Mouse (Mus musculus): ENCODE results near the gene Mettl7b. TPM values are rescaled to one million over a fixed set of nuclear protein-coding genes. Genes with fewer than 3 reads are reported as not detected.
"Not testable (repeated sequence)": the region's sequence is repeated elsewhere in the genome, so short reads cannot be mapped to it uniquely, and the experiment has no call there.

Mettl7b gene
- polyA plus RNA-seq, 1 experiment from 2014 or later, result not detected

- not testable (repeated sequence) for ATAC-seq (replicated peaks; ENCODE audit: insufficient number of reproducible peaks, low FRiP score, low TSS enrichment); H3K27ac ChIP-seq (ENCODE audit: low read depth, low read length); H3K27me3 ChIP-seq (ENCODE audit: control insufficient read depth, insufficient read depth, low read length); H3K9ac ChIP-seq (ENCODE audit: low read depth, low read length); H3K36me3 ChIP-seq (ENCODE audit: control insufficient read depth, insufficient read depth, low read length); H3K9me3 ChIP-seq (replicated peaks; ENCODE audit: control insufficient read depth, low read length); H3K4me1 ChIP-seq (ENCODE audit: control insufficient read depth, insufficient read depth, low read length); H3K4me3 ChIP-seq (ENCODE audit: low read depth, low read length); H3K4me2 ChIP-seq
- WGBS (ENCODE audit: insufficient replicate concordance), result 41% methylated on average over 1 of the region's 1 CpGs
Observed at GRCm38 (mm10) chr10:128989131-128989530, 28.3 kb upstream of the Mettl7b start, which contains the start of gene Olfr9. Olfr9 (plus strand) TSS chr10:128989431.

- no peak overlapping the region for H3K4me2 ChIP-seq
- no peak; the same call in 1 of the 2 replicates for ATAC-seq (replicated peaks; ENCODE audit: insufficient number of reproducible peaks, low FRiP score, low TSS enrichment)
- no peak overlapping the region for H3K9ac ChIP-seq (ENCODE audit: low read depth, low read length)
- H3K36me3 ChIP-seq (ENCODE audit: control insufficient read depth, insufficient read depth, low read length), result no peaks in the 10 kb centered on the region
- H3K27me3 ChIP-seq (ENCODE audit: control insufficient read depth, insufficient read depth, low read length), result no peaks in the 10 kb centered on the region
- no peaks in the 10 kb centered on the region for H3K9me3 ChIP-seq (replicated peaks; ENCODE audit: control insufficient read depth, low read length)
- peaks cover 11% of the 10 kb centered on the region for H3K4me1 ChIP-seq (ENCODE audit: control insufficient read depth, insufficient read depth, low read length)
- 39% methylated on average over 3 of the region's 3 CpGs for WGBS (ENCODE audit: insufficient replicate concordance)
- no peak overlapping the region for H3K4me3 ChIP-seq (ENCODE audit: low read depth, low read length)
- peak overlapping the region; percentile 0; the same call in 1 of the 2 replicates for H3K27ac ChIP-seq (ENCODE audit: low read depth, low read length)
Observed at GRCm38 (mm10) chr10:128980644-128981365, 20.0 kb upstream of the Mettl7b start.

- H3K4me3 ChIP-seq (ENCODE audit: low read depth, low read length), result no peak overlapping the region
- H3K27me3 ChIP-seq (ENCODE audit: control insufficient read depth, insufficient read depth, low read length), result no peaks in the 10 kb centered on the region
- no peak overlapping the region for H3K27ac ChIP-seq (ENCODE audit: low read depth, low read length)
- H3K36me3 ChIP-seq (ENCODE audit: control insufficient read depth, insufficient read depth, low read length), result no peaks in the 10 kb centered on the region
- H3K4me2 ChIP-seq, result no peak overlapping the region
- H3K9ac ChIP-seq (ENCODE audit: low read depth, low read length), result no peak overlapping the region
- WGBS (ENCODE audit: insufficient replicate concordance), result 17% methylated on average over 9 of the region's 9 CpGs
- H3K9me3 ChIP-seq (replicated peaks; ENCODE audit: control insufficient read depth, low read length), result no peaks in the 10 kb centered on the region
- ATAC-seq (replicated peaks; ENCODE audit: insufficient number of reproducible peaks, low FRiP score, low TSS enrichment), result no peak
- H3K4me1 ChIP-seq (ENCODE audit: control insufficient read depth, insufficient read depth, low read length), result peaks cover 11% of the 10 kb centered on the region
Observed at GRCm38 (mm10) chr10:128977522-128978114, 16.8 kb upstream of the Mettl7b start.

GRCm38 (mm10) chr10:128976395-128976794 lies 15.6 kb upstream of the Mettl7b start:
- H3K27ac ChIP-seq (ENCODE audit: low read depth, low read length), result peak overlapping the region; percentile 59; the same call in 1 of the 2 replicates
- 29% methylated on average over 3 of the region's 3 CpGs for WGBS (ENCODE audit: insufficient replicate concordance)

GRCm38 (mm10) chr10:128972841-128973240 lies 12.1 kb upstream of the Mettl7b start:
- Histone ChIP-seq H3K4me2 (no peak overlapping the region), H3K27ac (ENCODE audit: low read depth, low read length) (no peak overlapping the region), H3K9me3 (replicated peaks; ENCODE audit: control insufficient read depth, low read length) (no peaks in the 10 kb centered on the region), H3K27me3 (ENCODE audit: control insufficient read depth, insufficient read depth, low read length) (no peaks in the 10 kb centered on the region), H3K36me3 (ENCODE audit: control insufficient read depth, insufficient read depth, low read length) (no peaks in the 10 kb centered on the region), H3K4me1 (ENCODE audit: control insufficient read depth, insufficient read depth, low read length) (peaks cover 7% of the 10 kb centered on the region; the same call in 1 of the 2 replicates), H3K9ac (ENCODE audit: low read depth, low read length) (no peak overlapping the region), H3K4me3 (ENCODE audit: low read depth, low read length) (no peak overlapping the region)
- no peak for ATAC-seq (replicated peaks; ENCODE audit: insufficient number of reproducible peaks, low FRiP score, low TSS enrichment)
- WGBS (ENCODE audit: insufficient replicate concordance), result 66% methylated on average over 4 of the region's 4 CpGs

More at GRCm38 (mm10) chr10:128976395-128976794, 15.6 kb upstream of the Mettl7b start:
- ATAC-seq (replicated peaks; ENCODE audit: insufficient number of reproducible peaks, low FRiP score, low TSS enrichment), result no peak
- Histone ChIP-seq H3K27me3 (ENCODE audit: control insufficient read depth, insufficient read depth, low read length) (no peaks in the 10 kb centered on the region), H3K36me3 (ENCODE audit: control insufficient read depth, insufficient read depth, low read length) (no peaks in the 10 kb centered on the region), H3K4me1 (ENCODE audit: control insufficient read depth, insufficient read depth, low read length) (peaks cover 11% of the 10 kb centered on the region), H3K4me2 (no peak overlapping the region), H3K9me3 (replicated peaks; ENCODE audit: control insufficient read depth, low read length) (no peaks in the 10 kb centered on the region), H3K9ac (ENCODE audit: low read depth, low read length) (no peak overlapping the region), H3K4me3 (ENCODE audit: low read depth, low read length) (no peak overlapping the region)

- Histone ChIP-seq H3K27me3 (ENCODE audit: control insufficient read depth, insufficient read depth, low read length) (no peaks in the 10 kb centered on the region), H3K4me1 (ENCODE audit: control insufficient read depth, insufficient read depth, low read length) (no peaks in the 10 kb centered on the region), H3K4me2 (no peak overlapping the region), H3K4me3 (ENCODE audit: low read depth, low read length) (no peak overlapping the region), H3K27ac (ENCODE audit: low read depth, low read length) (no peak overlapping the region), H3K9ac (ENCODE audit: low read depth, low read length) (no peak overlapping the region), H3K36me3 (ENCODE audit: control insufficient read depth, insufficient read depth, low read length) (no peaks in the 10 kb centered on the region), H3K9me3 (replicated peaks; ENCODE audit: control insufficient read depth, low read length) (no peaks in the 10 kb centered on the region)
- ATAC-seq (replicated peaks; ENCODE audit: insufficient number of reproducible peaks, low FRiP score, low TSS enrichment), result no peak
- 38% methylated on average over 1 of the region's 1 CpGs for WGBS (ENCODE audit: insufficient replicate concordance)
Observed at GRCm38 (mm10) chr10:128970740-128971250, 10.0 kb upstream of the Mettl7b start.

- ATAC-seq (replicated peaks; ENCODE audit: insufficient number of reproducible peaks, low FRiP score, low TSS enrichment), result no peak
- 21% methylated on average over 1 of the region's 1 CpGs for WGBS (ENCODE audit: insufficient replicate concordance)
- H3K36me3 ChIP-seq (ENCODE audit: control insufficient read depth, insufficient read depth, low read length), result no peaks in the 10 kb centered on the region
Observed at GRCm38 (mm10) chr10:128968341-128968749, 7.6 kb upstream of the Mettl7b start.

GRCm38 (mm10) chr10:128965871-128966270 lies 5.1 kb upstream of the Mettl7b start:
- no peak overlapping the region for H3K9ac ChIP-seq (ENCODE audit: low read depth, low read length)
- no peak overlapping the region for H3K27ac ChIP-seq (ENCODE audit: low read depth, low read length)
- ATAC-seq (replicated peaks; ENCODE audit: insufficient number of reproducible peaks, low FRiP score, low TSS enrichment), result no peak
- H3K9me3 ChIP-seq (replicated peaks; ENCODE audit: control insufficient read depth, low read length), result no peaks in the 10 kb centered on the region
- H3K4me2 ChIP-seq, result no peak overlapping the region
- H3K4me1 ChIP-seq (ENCODE audit: control insufficient read depth, insufficient read depth, low read length), result no peaks in the 10 kb centered on the region
- WGBS (ENCODE audit: insufficient replicate concordance), result 80% methylated on average over 6 of the region's 6 CpGs
- no peaks in the 10 kb centered on the region for H3K27me3 ChIP-seq (ENCODE audit: control insufficient read depth, insufficient read depth, low read length)
- no peaks in the 10 kb centered on the region for H3K36me3 ChIP-seq (ENCODE audit: control insufficient read depth, insufficient read depth, low read length)
- no peak overlapping the region for H3K4me3 ChIP-seq (ENCODE audit: low read depth, low read length)

More at GRCm38 (mm10) chr10:128968341-128968749, 7.6 kb upstream of the Mettl7b start:
- Histone ChIP-seq H3K4me2 (no peak overlapping the region), H3K27me3 (ENCODE audit: control insufficient read depth, insufficient read depth, low read length) (no peaks in the 10 kb centered on the region), H3K4me3 (ENCODE audit: low read depth, low read length) (no peak overlapping the region), H3K9me3 (replicated peaks; ENCODE audit: control insufficient read depth, low read length) (no peaks in the 10 kb centered on the region), H3K27ac (ENCODE audit: low read depth, low read length) (no peak overlapping the region), H3K9ac (ENCODE audit: low read depth, low read length) (no peak overlapping the region), H3K4me1 (ENCODE audit: control insufficient read depth, insufficient read depth, low read length) (no peaks in the 10 kb centered on the region)
